Mouse (Mus musculus) c-Kit-positive CD71-positive TER-119-positive erythroid progenitor cells, embryonic 14.5 days (primary cell): ENCODE data around the gene Tnfrsf17.
"Not testable (repeated sequence)": the region's sequence is repeated elsewhere in the genome, so short reads cannot be mapped to it uniquely, and the experiment has no call there.

Experiments
- DNase-seq: peaks from one replicate; pipeline ENCODE4 v3.0.0-alpha.2; 2013; ENCODE audit warnings: low spot score

The Tnfrsf17 gene

GRCm38 (mm10) chr16:11313512-11313911 lies at the start of gene Tnfrsf17:
Tnfrsf17 (plus strand) TSS chr16:11313812.
- no peak for DNase-seq

DNA sequence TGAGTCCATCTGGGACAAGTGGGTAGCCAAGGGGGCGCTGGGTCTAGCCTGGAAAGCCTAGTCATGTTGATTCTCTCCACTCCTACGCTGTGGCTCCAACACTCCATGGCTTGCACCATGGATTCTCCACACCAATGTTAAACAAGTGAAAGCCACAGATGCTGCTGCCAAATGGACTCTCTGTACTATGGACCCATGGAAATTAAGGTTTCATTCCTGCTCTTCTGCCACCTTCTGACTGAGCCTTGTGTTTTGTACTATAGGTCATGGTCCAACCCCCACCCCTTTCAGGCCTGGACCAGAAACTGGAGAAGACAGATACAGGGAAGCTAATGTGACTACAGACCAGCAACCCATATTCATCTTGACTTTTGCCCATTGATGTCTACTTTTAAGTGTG lies 47.1 kb upstream of the Tnfrsf17 start:
- DNase-seq = no peak

DNA sequence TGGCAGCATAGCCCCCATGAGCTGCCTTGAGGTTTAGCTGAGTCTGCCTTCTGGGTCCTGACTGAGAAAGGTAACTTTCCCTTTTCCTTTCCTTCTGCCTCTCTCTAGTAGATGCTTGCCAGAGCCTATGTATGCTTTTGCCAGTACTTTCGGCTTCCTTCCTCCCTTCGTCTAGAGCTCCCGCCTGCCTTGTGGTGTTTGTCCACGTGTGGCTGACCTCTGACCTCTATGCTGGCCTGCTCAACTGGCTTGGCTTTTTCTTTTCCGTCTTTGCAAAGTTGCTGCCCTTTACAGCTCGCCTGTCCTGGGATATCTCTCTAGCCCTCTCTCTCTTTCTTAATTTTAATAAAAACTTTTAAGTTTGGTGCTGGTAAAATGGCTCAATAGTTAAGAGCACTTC lies 43.8 kb upstream of the Tnfrsf17 start:
- no peak for DNase-seq

DNA sequence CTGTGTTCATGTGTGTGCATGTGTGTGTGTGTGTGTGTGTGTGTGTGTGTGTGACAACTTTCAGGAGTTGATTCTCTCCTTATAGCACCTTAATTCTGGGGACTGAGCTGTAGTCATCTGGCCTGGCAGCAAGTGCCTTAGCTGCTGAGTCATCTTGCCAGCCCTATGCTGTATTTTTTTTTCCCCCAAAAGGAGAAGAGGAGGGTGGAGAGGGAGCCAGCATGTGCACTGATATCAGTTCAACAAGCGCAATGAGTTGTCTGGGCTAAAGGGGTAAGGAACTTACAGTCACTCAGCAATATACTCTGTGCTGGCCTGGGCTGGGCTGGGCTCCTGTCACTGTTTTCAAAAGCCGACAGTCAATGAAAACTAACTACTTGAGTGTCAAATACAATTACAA lies 43.0 kb upstream of the Tnfrsf17 start:
- DNase-seq = peak; percentile 75

- no peak for DNase-seq
Measured at GRCm38 (mm10) chr16:11271073-11271472, 42.5 kb upstream of the Tnfrsf17 start.

- no peak for DNase-seq
Measured at GRCm38 (mm10) chr16:11276888-11277287, 36.7 kb upstream of the Tnfrsf17 start.

DNA sequence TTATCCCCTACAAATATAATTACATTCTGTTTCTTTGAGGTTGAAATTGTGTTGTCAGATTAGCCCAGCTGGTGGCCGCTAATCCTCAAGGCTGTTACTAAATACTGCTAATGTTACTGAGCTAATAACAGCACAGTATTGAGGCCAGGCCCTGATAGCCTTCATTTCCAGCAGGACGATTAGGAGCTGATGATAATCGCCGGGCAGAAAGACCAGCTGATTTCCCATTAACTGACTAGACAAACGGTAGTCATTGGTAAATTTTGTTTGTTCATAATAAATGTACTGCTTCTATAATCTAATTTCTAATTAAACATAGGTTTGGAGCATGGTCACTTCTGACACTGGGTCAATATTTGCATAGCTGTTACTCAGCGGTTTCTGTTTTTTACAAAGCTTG lies 34.8 kb upstream of the Tnfrsf17 start:
- DNase-seq = no peak

DNA sequence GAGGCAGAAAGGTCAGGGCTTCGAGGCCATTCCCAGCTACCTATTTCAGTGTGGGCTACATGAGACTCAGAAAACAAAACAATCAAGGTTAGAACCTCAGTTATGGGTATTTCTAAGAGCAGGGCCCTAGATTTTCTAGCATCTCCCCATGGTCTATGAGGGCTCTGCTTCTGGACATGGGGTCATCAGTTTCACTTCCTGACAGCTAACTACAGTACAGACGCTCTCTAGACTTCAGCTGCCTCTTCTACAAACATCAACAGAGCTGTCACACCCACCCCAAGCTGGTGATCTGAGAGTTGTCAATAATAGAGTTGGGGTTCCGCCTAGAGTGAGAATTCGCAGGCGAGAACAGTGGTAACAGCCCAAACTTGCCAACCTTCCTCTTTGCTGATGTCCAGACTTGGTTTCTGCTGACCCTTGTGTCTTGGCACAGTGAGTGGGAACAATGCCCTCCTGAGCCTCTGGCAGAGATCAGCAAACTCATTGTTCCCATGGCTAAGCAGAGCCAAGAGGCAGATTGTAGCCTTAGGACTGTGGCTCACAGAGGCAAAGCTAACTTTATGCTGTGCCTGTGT lies 30.9 kb upstream of the Tnfrsf17 start:
- no peak for DNase-seq

- no peak for DNase-seq
Measured at GRCm38 (mm10) chr16:11284881-11285280, 28.7 kb upstream of the Tnfrsf17 start.

- DNase-seq = peak; percentile 17
Measured at GRCm38 (mm10) chr16:11285949-11286348, 27.7 kb upstream of the Tnfrsf17 start.

DNA sequence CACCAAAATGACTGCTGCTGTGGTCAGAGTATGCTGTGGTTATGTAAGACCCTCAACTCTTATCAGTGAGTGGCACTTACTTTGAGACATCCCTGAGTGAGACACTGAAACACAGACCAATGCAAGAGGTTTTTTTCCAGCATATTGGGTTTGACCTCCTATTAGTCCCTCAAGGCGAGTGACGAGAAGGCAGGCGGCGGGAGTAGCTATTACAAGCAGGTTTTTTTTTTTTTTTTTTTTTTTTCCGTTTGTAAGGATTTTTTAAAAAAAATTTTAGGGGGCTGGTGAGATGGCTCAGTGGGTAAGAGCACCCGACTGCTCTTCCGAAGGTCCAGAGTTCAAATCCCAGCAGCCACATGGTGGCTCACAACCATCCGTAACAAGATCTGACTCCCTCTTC lies 24.7 kb upstream of the Tnfrsf17 start:
- DNase-seq = not testable (repeated sequence)

DNA sequence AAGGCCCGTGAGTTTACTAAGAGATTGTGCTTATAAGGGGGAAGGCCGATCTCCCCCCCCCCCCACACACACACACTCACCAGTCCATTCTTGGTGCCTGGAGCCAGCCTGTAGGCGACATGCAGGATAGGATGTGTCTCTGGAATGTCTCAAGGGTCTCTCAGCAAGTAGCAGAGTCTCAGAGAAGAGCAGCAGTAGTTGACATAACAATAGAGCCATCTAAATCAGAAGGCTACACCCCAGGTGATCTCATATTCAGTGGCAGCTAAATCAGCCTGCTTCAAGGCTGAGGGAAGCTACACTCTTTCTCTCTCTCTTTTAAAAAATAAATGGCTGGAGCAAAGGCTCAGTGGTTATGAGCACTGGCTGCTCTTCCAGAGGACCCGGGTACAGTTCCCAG lies 18.0 kb upstream of the Tnfrsf17 start:
- not testable (repeated sequence) for DNase-seq

- DNase-seq = not testable (repeated sequence)
Measured at GRCm38 (mm10) chr16:11297700-11298099, 15.9 kb upstream of the Tnfrsf17 start.

DNA sequence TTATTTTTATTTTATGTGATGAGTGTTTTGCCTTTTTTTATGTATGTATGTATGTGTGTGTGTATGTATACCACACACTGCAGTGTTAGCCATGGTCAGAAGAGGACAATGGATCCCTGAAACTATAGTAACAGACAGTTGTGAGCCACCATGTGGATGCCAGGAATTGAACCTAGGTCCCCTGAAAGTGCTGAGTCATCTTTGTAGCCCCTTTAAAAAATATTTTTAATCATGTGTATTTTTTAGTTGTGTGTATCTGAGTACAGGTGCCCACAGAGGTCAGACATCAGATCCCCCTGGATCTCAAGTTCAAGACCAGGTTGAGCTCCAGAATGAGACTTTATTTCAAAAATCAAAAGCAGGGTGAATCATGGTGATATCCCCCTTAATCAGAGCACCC lies 9.9 kb upstream of the Tnfrsf17 start:
- no peak for DNase-seq

- no peak for DNase-seq
Measured at GRCm38 (mm10) chr16:11305531-11305930, 8.1 kb upstream of the Tnfrsf17 start.

DNA sequence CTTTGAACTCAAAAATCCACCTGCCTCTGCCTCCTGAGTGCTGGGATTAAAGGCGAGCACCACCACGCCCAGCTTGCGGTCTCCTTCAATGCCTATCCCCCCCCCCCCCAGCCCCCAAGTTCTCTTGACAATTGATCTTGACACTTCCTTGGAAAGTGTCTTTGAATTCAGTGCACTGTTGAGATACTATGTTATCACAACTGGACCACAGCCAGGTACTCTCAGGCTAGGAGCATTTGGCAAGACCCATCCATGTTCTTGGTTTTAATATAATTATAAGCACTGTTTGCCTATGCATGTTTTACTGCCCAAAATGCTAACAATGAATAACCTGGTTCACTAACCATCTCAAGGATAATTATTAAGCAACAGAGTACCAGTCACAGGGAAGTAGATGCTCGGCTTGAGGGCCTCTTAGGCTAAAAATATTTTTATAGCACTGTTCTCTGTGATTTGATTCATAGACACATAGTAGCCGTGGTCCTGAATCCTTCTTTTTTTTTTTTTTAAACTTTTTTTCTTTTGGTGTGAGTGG lies 2.2 kb downstream of the Tnfrsf17 start:
- no peak for DNase-seq

DNA sequence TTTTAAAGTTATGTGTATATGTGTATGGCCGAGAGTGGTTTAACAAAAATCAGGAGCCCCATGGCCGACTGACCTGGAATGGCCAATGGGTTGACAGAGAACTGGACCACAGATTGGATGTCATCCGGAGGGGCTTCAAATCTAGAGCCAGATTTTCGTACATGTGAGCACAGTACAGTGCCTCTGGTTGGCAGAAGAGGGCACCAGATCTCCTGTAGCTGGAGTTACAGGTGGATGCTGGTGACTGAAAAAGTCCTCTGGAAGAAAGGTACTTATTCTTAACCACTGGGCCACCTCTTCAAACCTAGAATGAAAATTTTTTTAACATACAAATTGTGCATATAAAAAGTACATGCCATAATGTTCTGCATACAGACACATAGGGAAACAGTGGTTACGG lies 3.1 kb downstream of the Tnfrsf17 start:
- no peak for DNase-seq

- no peak for DNase-seq
Measured at GRCm38 (mm10) chr16:11317324-11317723, 3.7 kb downstream of the Tnfrsf17 start.

DNA sequence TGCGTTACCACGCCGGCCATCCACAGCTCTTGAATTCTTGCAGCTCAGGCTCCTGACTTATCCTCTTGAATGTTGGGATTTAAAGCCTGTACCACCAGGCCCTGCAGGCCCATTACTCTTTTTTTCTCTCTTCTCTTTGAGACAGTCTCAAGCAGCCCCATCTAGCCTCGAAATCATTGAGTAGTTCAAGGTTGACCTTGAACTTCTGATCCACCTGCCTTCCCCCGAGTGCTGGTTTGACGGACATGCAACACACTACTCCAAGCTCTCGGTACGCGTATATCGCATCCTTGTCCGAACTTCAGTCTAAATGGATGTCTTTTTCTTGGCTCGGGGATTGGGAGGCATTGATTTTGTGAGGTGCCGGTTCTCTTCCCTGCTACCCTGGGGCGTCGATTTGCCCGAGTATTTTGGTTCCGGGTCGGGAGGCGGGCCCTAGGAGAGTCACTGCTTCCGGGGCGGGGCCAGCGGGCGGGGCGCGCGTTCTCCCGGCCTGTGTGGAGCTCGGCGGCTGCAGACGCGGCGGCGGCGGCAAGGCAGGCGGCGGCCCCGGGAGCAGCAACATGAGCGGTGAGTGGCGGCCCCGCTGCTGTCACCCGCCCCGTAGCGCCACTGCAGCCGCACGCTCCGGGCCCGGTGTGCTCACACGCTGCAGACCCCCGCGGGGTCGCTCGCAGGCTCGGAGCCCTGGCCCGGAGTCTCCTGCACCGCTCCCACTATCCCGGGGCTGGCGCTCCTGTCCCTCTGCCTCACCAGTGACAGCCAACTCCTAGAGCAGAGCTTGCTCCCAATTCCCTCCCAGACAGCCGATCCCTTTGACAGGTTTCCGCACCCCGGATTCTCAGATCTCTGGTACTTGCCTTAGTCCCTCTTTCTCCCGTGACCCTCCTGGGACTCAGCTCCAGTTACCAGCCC lies 9.1 kb downstream of the Tnfrsf17 start, which contains the start of gene Snx29:
TSS of gene Snx29 (plus strand) at position 500 of the 915 bp plus-strand sequence.
- peak; percentile 94 for DNase-seq

GRCm38 (mm10) chr16:11323324-11324051 lies 9.9 kb downstream of the Tnfrsf17 start:
- DNase-seq = peak; percentile 40

- DNase-seq = no peak
Measured at GRCm38 (mm10) chr16:11330081-11330800, 16.6 kb downstream of the Tnfrsf17 start.

- no peak for DNase-seq
Measured at GRCm38 (mm10) chr16:11331030-11331429, 17.4 kb downstream of the Tnfrsf17 start.
